Mouse (Mus musculus): ENCODE measurements around the gene Olfr374. TPM values are rescaled to one million over a fixed set of nuclear protein-coding genes. Genes with fewer than 3 reads are reported as not detected.

The Olfr374 gene
- total RNA-seq, 2 experiments from 2014 or later, result not detected

Other genes with a start within 250 kb of the Olfr374 start
- 1 to 10 TPM; 6.8 to 7.3 TPM for gene Zfp709, start 225.0 kb upstream of the Olfr374 start, total RNA-seq (2021)
- gene Zfp882, start 198.4 kb upstream of the Olfr374 start, total RNA-seq (2021), result 1 to 10 TPM; 2.4 to 5.1 TPM
- 10 to 100 TPM; 29.5 to 29.6 TPM for gene Zfp617, start 198.4 kb upstream of the Olfr374 start, total RNA-seq (2021)
- gene Zfp961, start 156.0 kb upstream of the Olfr374 start, total RNA-seq (2021), result 10 to 100 TPM in 1 of 2 experiments, 1 to 10 TPM in 1; 8.8 to 12.3 TPM
- under 1 TPM; 0.21 to 0.38 TPM for gene Cyp4f18, start 97.4 kb upstream of the Olfr374 start, total RNA-seq (2021)
- gene Olfr372, start 65.8 kb upstream of the Olfr374 start, total RNA-seq (2021), result not detected
- not detected for gene Olfr373, start 23.9 kb upstream of the Olfr374 start, total RNA-seq (2021)
- gene Tpm4, start 27.9 kb downstream of the Olfr374 start, total RNA-seq (2021), result 100 to 1,000 TPM; 269 to 284 TPM
- 10 to 100 TPM; 38.1 to 43.2 TPM for gene Rab8a, start 54.2 kb downstream of the Olfr374 start, total RNA-seq (2021)
- under 1 TPM in 1 of 2 experiments, not detected in 1; 0.14 TPM for gene Hsh2d, start 82.6 kb downstream of the Olfr374 start, total RNA-seq (2021)
- not detected for gene Cib3, start 105.8 kb downstream of the Olfr374 start, total RNA-seq (2021)
- not detected for gene Gm11034, start 106.6 kb downstream of the Olfr374 start, total RNA-seq (2021)
- 10 to 100 TPM; 25.4 to 26.5 TPM for gene Fam32a, start 112.7 kb downstream of the Olfr374 start, total RNA-seq (2021)
- 10 to 100 TPM; 66.5 to 71.7 TPM for gene Ap1m1, start 133.0 kb downstream of the Olfr374 start, total RNA-seq (2021)
- gene Gm10282, start 198.2 kb downstream of the Olfr374 start, total RNA-seq (2021), result 10 to 100 TPM; 34.9 to 36.3 TPM
- 10 to 100 TPM; 65.3 to 68.2 TPM for gene Klf2, start 212.0 kb downstream of the Olfr374 start, total RNA-seq (2021)